Mouse (Mus musculus) CH12.LX (cell line): ENCODE results near the gene Pex19. TPM values are rescaled to one million over a fixed set of nuclear protein-coding genes. Genes with fewer than 3 reads are reported as not detected.

Experiments used
- DNase-seq: peaks from one replicate; pipeline ENCODE4 v3.0.0-alpha.2; 2013; ENCODE audit errors: extremely low read depth
- H3K27ac ChIP-seq: 2 replicates; pipeline ENCODE4 v1.5.1; 2012; ENCODE audit warnings: low read depth, mild to moderate bottlenecking, control low read depth, moderate library complexity; ENCODE audit not compliant: insufficient read depth
- H3K27me3 ChIP-seq: replicated peaks from 2 replicates; pipeline ENCODE3; 2012; ENCODE audit warnings: inconsistent platforms
- H3K36me3 ChIP-seq, 2 experiments: replicated peaks in 1 of 2; 2 replicates each; pipeline versions ENCODE3 to v1.6.1; 2012; ENCODE audit warnings: inconsistent platforms in 1 of 2, low read length in 1 of 2, mild to moderate bottlenecking in 1 of 2, mixed read lengths in 1 of 2, moderate library complexity in 1 of 2; ENCODE audit not compliant: control insufficient read depth in 1 of 2, insufficient read depth in 1 of 2
- H3K4me1 ChIP-seq, 2 experiments: 2 replicates each; pipeline ENCODE4 v1.6.1; 2012; ENCODE audit warnings: inconsistent platforms in 1 of 2, moderate library complexity in 1 of 2; ENCODE audit not compliant: insufficient read depth in 2 of 2, control insufficient read depth in 1 of 2
- H3K4me2 ChIP-seq: 2 replicates; pipeline ENCODE4 v1.6.1; 2012; ENCODE audit warnings: low read depth, mild to moderate bottlenecking, control low read depth; ENCODE audit not compliant: poor library complexity, insufficient read depth, severe bottlenecking
- H3K4me3 ChIP-seq, 3 experiments: fragments of 150-350 bp in 1 of 3; sonication (generic) in 1 of 3; replicated peaks in 1 of 3; 2 replicates each; pipeline versions ENCODE3 to v1.5.1; 2011 to 2012; ENCODE audit warnings: low read depth in 2 of 3, low read length in 2 of 3, mild to moderate bottlenecking in 2 of 3, moderate library complexity in 2 of 3, control low read depth in 1 of 3, improper control_type of control experiment in 1 of 3, inconsistent platforms in 1 of 3, mixed read lengths in 1 of 3; ENCODE audit not compliant: poor library complexity in 1 of 3
- H3K79me2 ChIP-seq: replicated peaks from 2 replicates; pipeline ENCODE4 v1.6.1; 2012; ENCODE audit warnings: mild to moderate bottlenecking, moderate library complexity; ENCODE audit not compliant: control insufficient read depth, poor library complexity, insufficient read depth, severe bottlenecking; ENCODE audit errors: extremely low read depth
- H3K9ac ChIP-seq: 2 replicates; pipeline ENCODE4 v1.6.1; 2012; ENCODE audit warnings: low read depth, mild to moderate bottlenecking, control low read depth, moderate library complexity; ENCODE audit not compliant: insufficient read depth
- H3K9me3 ChIP-seq: replicated peaks from 2 replicates; pipeline ENCODE3; 2012; ENCODE audit warnings: low read length, inconsistent platforms, mixed read lengths
- CHD1 ChIP-seq: IDR thresholded peaks from 2 replicates; pipeline ENCODE4 v1.6.1; 2012; ENCODE audit warnings: low read depth, low read length, improper control_type of control experiment, inconsistent platforms
- CHD2 ChIP-seq: IDR thresholded peaks from 2 replicates; pipeline ENCODE4 v1.6.1; 2011; ENCODE audit warnings: low read length, improper control_type of control experiment
- E2F4 ChIP-seq: IDR thresholded peaks from 2 replicates; pipeline ENCODE4 v1.6.1; 2011; ENCODE audit warnings: low read depth, low read length, improper control_type of control experiment; ENCODE audit not compliant: insufficient replicate concordance
- ELF1 ChIP-seq: IDR thresholded peaks from 2 replicates; pipeline ENCODE4 v1.6.1; 2014; ENCODE audit warnings: low read depth, mild to moderate bottlenecking, inconsistent platforms, low read length, improper control_type of control experiment
- GABPA ChIP-seq: IDR thresholded peaks from 2 replicates; pipeline ENCODE4 v1.6.1; 2012; ENCODE audit warnings: low read depth, low read length, improper control_type of control experiment, inconsistent platforms; ENCODE audit not compliant: insufficient replicate concordance
- IRF4 ChIP-seq: IDR thresholded peaks from 2 replicates; pipeline ENCODE4 v1.6.1; 2014; ENCODE audit warnings: low read depth, mild to moderate bottlenecking, inconsistent platforms, low read length, improper control_type of control experiment
- JUN ChIP-seq: IDR thresholded peaks from 2 replicates; pipeline ENCODE4 v1.6.1; 2011; ENCODE audit warnings: low read depth, mild to moderate bottlenecking, low read length, improper control_type of control experiment, moderate library complexity; ENCODE audit not compliant: insufficient read depth
- JUND ChIP-seq: conservative IDR thresholded peaks from 2 replicates; pipeline ENCODE4 v1.6.1; 2011; ENCODE audit warnings: low read depth, low read length, improper control_type of control experiment
- KAT2A ChIP-seq: IDR thresholded peaks from 2 replicates; pipeline ENCODE4 v1.6.1; 2012; ENCODE audit warnings: low read length, improper control_type of control experiment, inconsistent platforms; ENCODE audit not compliant: insufficient replicate concordance
- MAFK ChIP-seq: IDR thresholded peaks from 2 replicates; pipeline ENCODE4 v1.6.1; 2011; ENCODE audit warnings: low read length, improper control_type of control experiment; ENCODE audit not compliant: insufficient replicate concordance
- MAZ ChIP-seq: IDR thresholded peaks from 2 replicates; pipeline ENCODE4 v1.6.1; 2012; ENCODE audit warnings: low read depth, mild to moderate bottlenecking, inconsistent platforms, low read length, improper control_type of control experiment, moderate library complexity
- MEF2A ChIP-seq: IDR thresholded peaks from 2 replicates; pipeline ENCODE4 v1.6.1; 2014; ENCODE audit warnings: low read depth, mild to moderate bottlenecking, inconsistent platforms, low read length, improper control_type of control experiment, borderline replicate concordance
- MYC ChIP-seq: IDR thresholded peaks from 2 replicates; pipeline ENCODE4 v1.6.1; 2011; ENCODE audit warnings: low read depth, mild to moderate bottlenecking, improper control_type of control experiment, low read length
- NELFE ChIP-seq: IDR thresholded peaks from 2 replicates; pipeline ENCODE4 v1.6.1; 2011; ENCODE audit warnings: low read depth, low read length, improper control_type of control experiment
- POLR2A ChIP-seq: IDR thresholded peaks from 2 replicates; pipeline ENCODE4 v1.6.1; 2011; ENCODE audit warnings: low read depth, mild to moderate bottlenecking, improper control_type of control experiment, low read length
- POLR2AphosphoS2 ChIP-seq: IDR thresholded peaks from 2 replicates; pipeline ENCODE4 v1.6.1; 2011; ENCODE audit warnings: low read depth, low read length, improper control_type of control experiment
- RAD21 ChIP-seq: IDR thresholded peaks from 2 replicates; pipeline ENCODE4 v1.6.1; 2011; ENCODE audit warnings: low read depth, mild to moderate bottlenecking, low read length, improper control_type of control experiment, moderate library complexity
- RCOR1 ChIP-seq: conservative IDR thresholded peaks from 2 replicates; pipeline ENCODE4 v1.6.1; 2012; ENCODE audit warnings: low read depth, mild to moderate bottlenecking, inconsistent platforms, low read length, improper control_type of control experiment
- SIN3A ChIP-seq: IDR thresholded peaks from 2 replicates; pipeline ENCODE4 v1.6.1; 2012; ENCODE audit warnings: low read length, improper control_type of control experiment, inconsistent platforms
- SMC3 ChIP-seq: IDR thresholded peaks from 2 replicates; pipeline ENCODE4 v1.6.1; 2011; ENCODE audit warnings: low read depth, low read length, improper control_type of control experiment
- USF1 ChIP-seq: IDR thresholded peaks from 2 replicates; pipeline ENCODE4 v1.6.1; 2014; ENCODE audit warnings: low read depth, mild to moderate bottlenecking, inconsistent platforms, low read length, improper control_type of control experiment
- ZC3H11A ChIP-seq: IDR thresholded peaks from 2 replicates; pipeline ENCODE4 v1.6.1; 2012; ENCODE audit warnings: low read depth, mild to moderate bottlenecking, inconsistent platforms, low read length, improper control_type of control experiment
- ZKSCAN1 ChIP-seq: IDR thresholded peaks from 2 replicates; pipeline ENCODE4 v1.6.1; 2012; ENCODE audit warnings: low read depth, inconsistent platforms, low read length, improper control_type of control experiment, borderline replicate concordance
- ZMIZ1 ChIP-seq: IDR thresholded peaks from 2 replicates; pipeline ENCODE4 v1.6.1; 2012; ENCODE audit warnings: low read depth, mild to moderate bottlenecking, inconsistent platforms, low read length, improper control_type of control experiment
- ZNF384 ChIP-seq: IDR thresholded peaks from 2 replicates; pipeline ENCODE4 v1.6.1; 2012; ENCODE audit warnings: low read depth, low read length, improper control_type of control experiment, inconsistent platforms
- dilution Hi-C: fragments of 300-500 bp; cut with MboI; formaldehyde crosslinking; loops from 2 replicates; pipeline ENCODE4 v1.14.3; 2020; ENCODE audit warnings: low sequenced_read_pairs; ENCODE audit not compliant: extremely low pct_unique_long_range_greater_than_20kb, extremely low pct_ligation_motif_present
- in situ Hi-C: fragments of 300-500 bp; cut with MboI; formaldehyde crosslinking; loops from 3 replicates; pipeline ENCODE4 v1.14.3; 2019; ENCODE audit warnings: low sequenced_read_pairs, low pct_ligation_motif_present, low pct_unique_long_range_greater_than_20kb, mixed read lengths
- polyA plus RNA-seq: library from polyadenylated mRNA; unstranded; fragments of >175 nt; gene quantifications from 2 replicates; pipeline ENCODE4 v1.2.1, GENCODE M21; 2012; ENCODE audit warnings: low read depth; ENCODE audit not compliant: insufficient read length
- total RNA-seq, 2 experiments: library from RNA; depleted of rRNA; stranded (reverse); fragments of 300-350 nt in 1 of 2; fragments of >200 nt in 1 of 2; gene quantifications; 2 replicates each; pipeline ENCODE4 v1.2.3; 2012 to 2014

The Pex19 gene
- total and polyA plus RNA-seq, 3 experiments, result 43.5 to 58.2 (median 53.6) TPM

DNA sequence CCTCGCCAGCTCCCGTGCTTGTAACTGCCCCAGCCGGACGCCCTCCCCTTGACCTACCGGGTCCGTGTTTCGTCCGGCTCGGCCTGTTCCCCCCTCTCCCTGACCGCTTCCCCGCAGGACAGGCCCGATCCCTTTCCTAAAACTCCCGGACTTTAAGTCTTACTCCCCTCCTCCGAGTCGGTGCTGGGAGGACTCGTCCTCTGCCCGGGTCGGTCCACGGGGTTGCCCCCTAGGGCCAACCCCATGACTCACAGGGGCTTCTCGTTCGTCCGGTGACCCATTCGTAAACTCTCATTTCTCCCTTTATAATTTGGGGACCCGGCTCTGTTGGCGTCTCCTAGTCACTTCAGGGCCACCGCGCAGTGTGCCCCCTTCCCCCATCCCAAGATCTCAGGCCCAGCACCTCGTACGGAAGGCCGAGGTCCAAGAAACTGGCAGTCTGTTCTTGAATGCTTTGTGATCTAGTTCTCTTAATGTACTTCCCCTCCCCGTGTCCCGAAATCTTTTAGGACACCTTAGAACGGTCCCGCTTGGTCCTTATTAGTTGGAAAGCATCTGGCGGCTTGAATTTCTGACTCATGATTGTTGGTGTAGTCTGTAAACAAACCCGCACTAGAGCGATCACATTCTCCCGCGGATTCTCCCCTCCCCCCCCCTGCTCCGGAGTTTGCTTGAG lies 21.9 kb downstream of the Pex19 start:
- in situ Hi-C loops (loop anchor here (5.0 kb wide), 1 partner anchor 164 kb away; no protein-coding TSS in a partner anchor), dilution Hi-C loops (no loop called here)
- no peaks in the 10 kb centered on the region for H3K27me3 ChIP-seq
- H3K79me2 ChIP-seq, result peaks cover 28% of the 10 kb centered on the region
- peak overlapping the region; percentile 56 for H3K4me2 ChIP-seq
- H3K9me3 ChIP-seq, result no peaks in the 10 kb centered on the region
- H3K36me3 ChIP-seq, result peaks cover 19 to 34% of the 10 kb centered on the region in 2 experiments
- H3K4me3 ChIP-seq, result peak overlapping the region; percentile 96 to 100 (median 96)
- DNase-seq, result peak; percentile 66
- TF ChIP-seq GABPA, result no peak
- TF ChIP-seq ZKSCAN1, result no peak
- TF ChIP-seq CHD1, result no peak
- TF ChIP-seq ZC3H11A, result no peak
- TF ChIP-seq MYC, result no peak
- TF ChIP-seq ELF1, result 0 out of 2 replicates have a peak, but pooled peaks have one; percentile 3
- peak; percentile 81; the same call in 1 of the 2 replicates for TF ChIP-seq SIN3A
- TF ChIP-seq SMC3, result no peak
- TF ChIP-seq MAFK, result no peak
- TF ChIP-seq ZMIZ1, result no peak
- no peak for TF ChIP-seq JUN
- TF ChIP-seq POLR2AphosphoS2, result 0 out of 2 replicates have a peak, but pooled peaks have one; percentile 72
- TF ChIP-seq POLR2A, result no peak
- TF ChIP-seq RCOR1, result no peak
- TF ChIP-seq NELFE, result no peak
- TF ChIP-seq MEF2A, result no peak
- no peak for TF ChIP-seq ZNF384
- no peak for TF ChIP-seq IRF4
- TF ChIP-seq E2F4, result no peak
- TF ChIP-seq RAD21, result no peak
- no peak for TF ChIP-seq JUND
- TF ChIP-seq MAZ, result no peak
- no peak for TF ChIP-seq KAT2A
- no peak for TF ChIP-seq USF1
- peak; percentile 66 for TF ChIP-seq CHD2
- H3K9ac ChIP-seq, result peak overlapping the region; percentile 99
- peaks cover 2 to 23% of the 10 kb centered on the region in 2 experiments; a peak in 3 of 4 replicates for H3K4me1 ChIP-seq
- peak overlapping the region; percentile 77 for H3K27ac ChIP-seq
